Mouse (Mus musculus) mesoderm, embryonic 11.5 days (tissue): ENCODE results near the gene 4933414I15Rik.

ENCODE experiments used
- DNase-seq: peaks from one replicate; pipeline ENCODE4 v3.0.0-alpha.2; 2012; ENCODE audit warnings: low read depth, low spot score

The 4933414I15Rik gene

GRCm38 (mm10) chr11:50943506-50943905 lies at the start of gene 4933414I15Rik:
Gene 4933414I15Rik, minus strand, starts transcription at chr11:50943765.
- no peak for DNase-seq

- DNase-seq, result no peak
Measured at GRCm38 (mm10) chr11:50981667-50982066, 38.1 kb upstream of the 4933414I15Rik start, which contains the start of gene Olfr1377. Gene Olfr1377, plus strand, starts transcription at chr11:50981967.

GRCm38 (mm10) chr11:50977216-50977615 lies 33.7 kb upstream of the 4933414I15Rik start:
- DNase-seq, result peak; percentile 7

- DNase-seq, result no peak
Measured at GRCm38 (mm10) chr11:50966230-50966629, 22.7 kb upstream of the 4933414I15Rik start, which contains the start of gene Olfr1378. Gene Olfr1378, plus strand, starts transcription at chr11:50966530.

GRCm38 (mm10) chr11:50964886-50965285 lies 21.3 kb upstream of the 4933414I15Rik start:
- DNase-seq, result no peak

- no peak for DNase-seq
Measured at GRCm38 (mm10) chr11:50953665-50954064, 10.1 kb upstream of the 4933414I15Rik start, which contains the start of gene Prop1. Gene Prop1, minus strand, starts transcription at chr11:50953765.

- DNase-seq, result no peak
Measured at GRCm38 (mm10) chr11:50952290-50952689, 8.7 kb upstream of the 4933414I15Rik start.

- DNase-seq, result no peak
Measured at GRCm38 (mm10) chr11:50942386-50942785, 1.2 kb downstream of the 4933414I15Rik start.

- peak; percentile 74 for DNase-seq
Measured at GRCm38 (mm10) chr11:50939621-50940366, 3.8 kb downstream of the 4933414I15Rik start.

GRCm38 (mm10) chr11:50938435-50938834 lies 5.1 kb downstream of the 4933414I15Rik start:
- no peak for DNase-seq

GRCm38 (mm10) chr11:50932040-50932439 lies 11.5 kb downstream of the 4933414I15Rik start:
- no peak for DNase-seq

GRCm38 (mm10) chr11:50931451-50931866 lies 12.1 kb downstream of the 4933414I15Rik start, which contains the start of gene Zfp354b:
Gene Zfp354b, minus strand, starts transcription at chr11:50931633.
- DNase-seq, result peak; percentile 87

- no peak for DNase-seq
Measured at GRCm38 (mm10) chr11:50931021-50931420, 12.5 kb downstream of the 4933414I15Rik start.

- peak; percentile 2 for DNase-seq
Measured at GRCm38 (mm10) chr11:50930469-50931014, 13.0 kb downstream of the 4933414I15Rik start.

- peak; percentile 95 for DNase-seq
Measured at GRCm38 (mm10) chr11:50915671-50916320, 27.8 kb downstream of the 4933414I15Rik start, which contains the start of gene Zfp2. Gene Zfp2, minus strand, starts transcription at chr11:50916165.

GRCm38 (mm10) chr11:50914461-50914860 lies 29.1 kb downstream of the 4933414I15Rik start:
- no peak for DNase-seq

- DNase-seq, result no peak
Measured at GRCm38 (mm10) chr11:50913301-50913700, 30.3 kb downstream of the 4933414I15Rik start.

GRCm38 (mm10) chr11:50908136-50908535 lies 35.4 kb downstream of the 4933414I15Rik start:
- DNase-seq, result no peak

- no peak for DNase-seq
Measured at GRCm38 (mm10) chr11:50897359-50897758, 46.2 kb downstream of the 4933414I15Rik start.

- DNase-seq, result peak; percentile 11
Measured at GRCm38 (mm10) chr11:50892441-50892840, 51.1 kb downstream of the 4933414I15Rik start.
